Mouse (Mus musculus) embryo, embryonic 10.5 days (tissue): ENCODE results near the gene Il17c.

Source experiments
- DNase-seq: peaks from one replicate; pipeline ENCODE4 v3.0.0-alpha.2; 2015; ENCODE audit warnings: low spot score

Gene Il17c

DNA sequence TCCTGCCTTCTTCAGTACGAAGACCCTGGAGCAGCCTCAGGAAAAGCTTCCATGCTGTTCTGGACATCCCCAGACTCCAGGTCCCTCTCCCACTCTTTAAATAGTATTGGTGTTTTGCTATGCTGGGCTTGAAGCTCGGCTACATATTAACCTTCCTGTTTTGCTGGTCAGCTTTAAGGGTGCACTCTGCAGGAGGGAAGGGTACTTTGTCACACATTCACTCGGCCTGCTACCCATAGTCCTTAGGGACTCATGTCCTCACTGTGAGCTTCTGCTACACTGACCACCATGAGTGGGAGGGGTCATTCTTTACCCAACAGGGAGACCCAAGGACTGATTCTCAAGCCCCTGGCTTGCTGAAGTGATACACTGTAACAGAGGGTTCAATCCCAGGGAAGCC, 8.8 kb downstream of the Il17c start:
- DNase-seq: no peak

DNA sequence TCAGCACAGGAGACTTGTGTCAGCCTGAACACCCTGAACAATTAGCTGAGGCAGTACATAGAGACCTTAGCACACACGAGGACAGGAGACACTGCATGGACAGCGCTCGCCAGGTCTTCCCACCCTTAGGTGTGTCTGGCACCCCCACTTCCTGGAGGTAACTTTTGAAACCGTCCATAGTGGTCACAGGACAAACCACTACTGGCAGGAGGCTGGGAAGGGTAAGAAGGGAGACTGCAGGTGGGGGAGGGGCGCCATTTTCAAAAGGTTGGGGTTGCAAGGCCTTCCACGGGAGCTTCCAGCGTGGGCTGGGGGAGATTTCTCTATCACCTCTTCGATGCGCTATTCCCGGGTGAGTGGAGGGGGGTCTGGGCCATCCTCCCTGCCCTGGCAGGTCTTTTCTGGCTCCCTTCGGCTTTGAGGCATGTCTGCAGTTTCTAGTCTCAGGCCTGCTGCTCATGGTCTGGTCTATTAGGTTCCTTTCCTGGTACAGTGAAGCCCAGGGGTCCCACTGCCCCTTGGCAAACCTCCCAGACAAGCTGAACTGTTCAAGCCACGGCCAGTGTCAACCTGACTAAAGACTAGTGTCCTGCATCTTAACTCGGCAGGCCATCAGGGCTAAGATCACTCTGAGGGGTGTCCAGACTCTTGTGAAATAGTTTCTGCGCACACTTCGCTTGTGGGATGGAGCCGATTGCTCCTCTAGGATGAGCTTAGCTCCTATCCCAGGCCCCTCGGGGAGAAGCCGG, 10.0 kb downstream of the Il17c start:
- DNase-seq: peak; percentile 49

DNA sequence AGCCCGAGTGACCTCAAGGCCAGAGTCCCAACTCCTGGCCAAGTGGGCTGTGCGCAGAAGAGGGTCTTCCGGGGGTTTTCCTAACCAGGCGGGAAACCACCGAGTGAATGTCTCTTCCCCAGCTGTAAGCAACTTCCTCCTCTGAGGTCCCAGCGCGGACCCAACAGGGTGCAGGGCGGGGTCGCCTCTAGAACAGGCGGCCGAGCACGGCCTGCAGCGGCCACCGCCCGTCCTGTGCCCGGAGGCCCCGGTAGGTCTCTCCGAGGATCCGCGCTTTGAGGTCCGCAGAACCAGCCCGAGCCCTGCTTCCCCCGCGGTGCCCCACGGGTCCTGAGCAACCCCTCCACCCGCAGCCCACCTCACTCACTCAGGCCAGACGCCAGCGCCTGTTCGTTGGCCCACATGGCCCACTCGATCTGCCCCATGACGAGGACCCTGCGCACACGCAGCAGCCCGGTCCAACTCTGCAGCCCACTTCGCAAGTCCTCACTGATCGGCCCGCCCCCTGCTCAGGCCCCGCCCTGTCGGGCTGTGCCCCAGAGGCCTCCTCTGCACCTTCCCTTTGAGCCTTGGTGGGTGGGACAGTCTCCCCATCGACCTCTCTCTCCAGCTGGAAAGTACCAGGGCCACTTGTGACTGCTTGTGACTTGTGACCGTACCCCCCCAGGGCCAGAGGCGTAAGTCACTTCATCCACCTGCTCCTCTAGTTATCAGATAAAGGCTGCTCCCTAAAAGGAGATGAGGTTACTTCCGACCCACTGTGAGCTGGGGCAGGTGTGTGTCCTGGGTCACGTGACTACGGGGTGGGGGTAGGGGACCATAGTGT, 10.8 kb downstream of the Il17c start, which contains the start of gene Cyba:
Cyba (minus strand) TSS at position 488 of the 826 bp plus-strand sequence.
- DNase-seq: peak; percentile 72

GRCm38 (mm10) chr8:122433269-122433905, 11.6 kb downstream of the Il17c start:
- peak; percentile 17 for DNase-seq

DNA sequence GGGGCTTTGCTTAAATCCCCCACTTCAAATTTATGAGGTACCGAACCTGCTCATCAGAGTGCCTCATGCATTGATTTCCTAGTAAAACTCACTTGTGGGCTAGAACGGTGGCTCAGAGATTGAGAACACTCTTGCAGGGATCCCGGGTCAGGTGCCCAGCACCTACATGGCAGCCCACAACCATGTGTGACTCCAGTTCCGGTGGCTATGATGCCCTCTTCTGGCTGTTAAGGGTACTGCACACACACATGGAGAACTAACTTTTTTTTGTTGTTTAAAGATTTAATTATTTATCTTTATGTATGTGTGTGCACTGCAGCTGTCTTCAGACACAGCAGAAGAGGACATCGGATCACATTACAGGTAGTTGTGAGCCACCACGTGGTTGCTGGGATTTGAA, 13.6 kb downstream of the Il17c start:
- DNase-seq: no peak

- DNase-seq: no peak
These were observed 14.3 kb downstream of the Il17c start for GRCm38 (mm10) chr8:122436146-122436545.

DNA sequence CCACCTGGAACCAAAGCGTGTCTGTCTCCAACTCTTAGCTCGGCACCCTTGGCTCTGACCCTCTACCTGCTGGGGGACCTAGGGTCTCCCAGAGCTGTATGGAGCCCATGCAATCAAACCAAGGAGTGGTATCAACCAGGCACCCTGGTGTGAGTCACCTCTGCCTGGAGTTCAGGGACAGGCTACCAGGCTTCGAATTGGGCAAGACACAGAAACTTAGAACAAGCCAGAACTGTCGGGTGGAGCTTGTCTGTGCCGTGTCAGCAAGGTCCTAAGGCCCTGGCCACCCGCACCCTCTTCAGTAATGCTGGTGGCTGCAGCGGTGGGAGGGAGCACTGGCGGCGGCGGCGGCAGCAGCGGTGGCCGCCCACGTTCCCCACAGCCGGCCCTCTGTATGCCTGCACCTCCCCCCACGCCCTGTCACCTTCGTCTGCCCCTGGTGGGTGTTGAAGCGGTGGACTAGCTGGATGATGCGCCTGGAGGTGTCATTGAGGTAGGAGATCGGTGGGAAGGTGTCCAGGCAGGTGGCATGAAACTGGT, 14.8 kb downstream of the Il17c start:
- DNase-seq: no peak

GRCm38 (mm10) chr8:122437708-122438331, 16.0 kb downstream of the Il17c start:
- DNase-seq: no peak

DNA sequence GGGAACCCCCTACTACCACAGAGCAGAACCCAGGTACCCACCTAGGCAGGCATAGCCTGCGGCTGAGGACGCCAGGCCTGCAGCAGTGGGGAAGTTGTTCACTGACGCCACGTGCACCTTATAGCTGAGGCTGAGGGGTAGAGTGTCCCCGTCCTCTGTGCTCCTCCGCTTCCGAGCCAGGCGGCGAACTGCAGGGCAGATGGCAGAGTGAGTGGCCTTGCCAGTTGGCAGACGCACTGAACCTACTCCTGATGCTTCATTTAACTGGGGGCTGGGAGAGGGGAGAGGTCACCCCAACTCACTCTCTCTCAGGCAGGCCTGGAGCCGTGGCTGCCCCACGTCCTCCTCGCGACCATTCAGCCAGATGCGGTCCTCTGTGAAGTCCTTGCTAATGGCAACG, 17.5 kb downstream of the Il17c start:
- DNase-seq: no peak

DNA sequence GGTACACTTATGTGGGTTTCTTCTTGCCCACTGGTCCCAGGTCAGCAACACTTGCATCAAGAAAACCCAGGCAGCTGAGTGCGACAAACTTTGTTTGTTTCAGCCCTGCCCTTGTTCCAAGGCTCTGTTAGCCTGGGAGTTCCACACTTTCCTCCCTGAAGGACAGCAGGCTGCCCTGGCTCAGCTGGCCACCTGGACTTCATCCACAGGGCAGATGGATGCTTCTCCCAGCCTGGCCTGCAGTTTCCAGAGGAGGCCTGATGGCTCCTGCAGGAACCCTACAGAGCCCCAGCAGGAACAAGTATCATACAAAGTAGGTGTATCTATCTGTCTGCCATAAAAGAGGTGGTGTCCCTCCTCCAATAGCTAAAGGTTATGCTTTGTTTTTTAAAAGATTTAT, 19.5 kb downstream of the Il17c start:
- DNase-seq: no peak

DNA sequence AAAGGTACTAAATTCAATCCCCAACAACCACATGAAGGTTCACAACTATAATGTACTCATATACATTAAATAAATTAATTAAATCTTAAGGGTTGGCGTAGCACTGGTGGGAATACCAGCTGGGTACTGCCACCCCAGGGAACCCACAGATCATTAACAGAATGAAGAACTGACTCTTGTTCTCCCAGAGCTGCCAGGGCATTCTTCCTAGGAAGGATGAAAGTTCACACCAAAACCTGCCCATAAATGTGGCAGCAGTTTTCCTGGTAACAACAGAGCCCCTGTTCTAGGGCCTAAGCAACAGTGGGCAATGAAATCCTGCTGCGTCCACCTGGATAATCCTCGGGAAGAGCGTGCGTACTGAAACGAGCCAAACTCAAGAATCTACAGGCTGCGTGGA, 20.5 kb downstream of the Il17c start:
- DNase-seq: no peak

GRCm38 (mm10) chr8:122442781-122443180, 21.0 kb downstream of the Il17c start:
- peak; percentile 51 for DNase-seq

DNA sequence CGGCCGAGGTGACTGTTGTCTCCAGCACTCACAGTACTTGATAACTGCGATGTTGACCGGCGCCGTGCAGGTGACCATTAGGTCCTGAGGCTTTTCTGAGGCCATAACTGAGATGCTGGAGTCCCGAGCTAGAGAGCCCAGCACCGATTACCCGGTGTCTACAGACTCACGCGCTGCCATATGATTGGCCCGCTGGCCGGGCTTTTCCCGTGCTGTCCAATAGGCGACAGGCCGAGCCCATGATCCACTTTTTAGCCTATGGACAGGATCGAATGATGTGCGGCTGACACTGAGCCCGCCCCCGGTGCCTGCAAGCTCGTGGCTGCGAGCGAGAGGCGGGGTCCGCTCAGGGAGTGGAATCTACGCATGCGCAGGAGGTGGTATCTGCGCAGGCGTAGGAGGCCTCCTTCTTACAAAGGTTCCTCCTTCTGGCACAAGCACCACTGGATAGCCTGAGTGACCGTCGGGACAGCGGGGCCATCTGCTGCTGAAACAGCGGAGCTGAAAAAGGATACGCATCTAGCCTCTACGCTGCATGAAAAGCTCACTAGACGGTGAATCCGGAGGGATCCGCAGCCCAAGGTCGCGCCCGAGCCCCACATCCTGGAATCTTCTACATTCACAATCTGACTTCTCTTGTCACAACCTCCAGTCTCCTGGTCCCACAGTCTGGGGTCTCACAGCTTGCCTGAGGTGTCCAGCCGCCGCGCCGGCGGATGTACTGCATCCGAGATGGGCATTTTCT, 21.6 kb downstream of the Il17c start, which contains the start of gene Mvd:
Mvd (minus strand) TSS at position 161 of the 745 bp plus-strand sequence.
- peak; percentile 99 for DNase-seq

GRCm38 (mm10) chr8:122444058-122444748, 22.4 kb downstream of the Il17c start:
- peak; percentile 54 for DNase-seq

DNA sequence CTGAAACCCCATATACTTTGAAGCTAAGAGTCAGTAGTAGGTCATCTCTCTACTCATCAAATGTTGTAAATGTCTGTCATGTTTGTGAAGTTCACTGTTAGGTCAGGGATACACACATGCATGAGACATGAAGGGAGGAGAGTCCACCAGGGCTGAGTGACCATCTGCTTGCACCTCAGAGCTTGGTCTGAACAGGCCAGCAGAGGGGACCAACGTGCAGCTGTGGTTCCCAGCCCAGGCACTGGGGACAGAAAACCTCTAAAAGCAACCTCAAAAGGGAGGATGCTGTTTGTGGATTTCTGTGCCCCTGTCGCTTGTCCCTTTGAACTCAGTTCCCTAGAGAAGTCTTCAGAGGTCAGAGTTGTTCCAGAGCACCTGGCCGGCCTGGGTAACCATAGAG, 23.4 kb downstream of the Il17c start:
- DNase-seq: no peak

GRCm38 (mm10) chr8:122451161-122451703, 29.4 kb downstream of the Il17c start:
- DNase-seq: no peak

DNA sequence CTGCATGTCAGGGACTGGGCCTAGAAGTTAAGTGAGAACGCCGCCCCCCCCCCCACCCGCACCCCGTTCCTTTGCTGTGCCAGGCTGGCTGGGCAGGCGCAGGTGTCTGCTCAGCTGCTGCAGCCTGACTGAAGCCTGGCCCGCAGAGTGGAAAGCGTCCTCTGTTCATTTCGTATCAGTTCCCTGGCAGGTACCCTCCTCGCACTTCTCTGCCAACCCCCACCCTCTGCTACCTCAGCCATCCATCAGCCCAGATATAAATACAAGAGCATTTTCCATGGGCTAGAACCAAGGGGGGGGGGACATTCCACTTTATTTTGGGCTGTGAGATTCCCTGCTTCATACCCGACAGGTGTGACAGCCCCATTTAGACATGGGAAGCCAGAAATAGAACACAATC, 30.3 kb downstream of the Il17c start:
- no peak for DNase-seq

- no peak for DNase-seq
These were observed 32.6 kb downstream of the Il17c start for GRCm38 (mm10) chr8:122454409-122454808.

DNA sequence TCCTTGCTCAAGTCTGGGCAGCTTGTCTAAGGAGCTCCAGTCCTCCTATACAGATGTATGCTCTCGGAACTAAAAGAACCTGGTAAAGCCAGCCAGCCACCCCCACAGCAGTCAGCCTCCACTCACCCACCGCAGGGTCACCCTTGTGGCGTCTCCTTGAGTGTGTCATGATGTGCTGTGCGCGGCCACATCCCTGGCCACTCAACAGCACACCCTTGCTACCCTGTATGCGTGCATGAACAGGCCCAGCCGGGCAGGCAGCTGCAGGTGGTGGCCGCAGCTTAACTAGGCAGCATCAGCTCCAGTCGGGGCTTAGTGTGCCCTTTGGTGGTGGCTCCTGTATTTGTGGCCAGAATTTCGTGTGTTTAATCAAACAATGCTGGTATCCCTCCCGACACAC, 35.4 kb downstream of the Il17c start:
- DNase-seq: no peak

DNA sequence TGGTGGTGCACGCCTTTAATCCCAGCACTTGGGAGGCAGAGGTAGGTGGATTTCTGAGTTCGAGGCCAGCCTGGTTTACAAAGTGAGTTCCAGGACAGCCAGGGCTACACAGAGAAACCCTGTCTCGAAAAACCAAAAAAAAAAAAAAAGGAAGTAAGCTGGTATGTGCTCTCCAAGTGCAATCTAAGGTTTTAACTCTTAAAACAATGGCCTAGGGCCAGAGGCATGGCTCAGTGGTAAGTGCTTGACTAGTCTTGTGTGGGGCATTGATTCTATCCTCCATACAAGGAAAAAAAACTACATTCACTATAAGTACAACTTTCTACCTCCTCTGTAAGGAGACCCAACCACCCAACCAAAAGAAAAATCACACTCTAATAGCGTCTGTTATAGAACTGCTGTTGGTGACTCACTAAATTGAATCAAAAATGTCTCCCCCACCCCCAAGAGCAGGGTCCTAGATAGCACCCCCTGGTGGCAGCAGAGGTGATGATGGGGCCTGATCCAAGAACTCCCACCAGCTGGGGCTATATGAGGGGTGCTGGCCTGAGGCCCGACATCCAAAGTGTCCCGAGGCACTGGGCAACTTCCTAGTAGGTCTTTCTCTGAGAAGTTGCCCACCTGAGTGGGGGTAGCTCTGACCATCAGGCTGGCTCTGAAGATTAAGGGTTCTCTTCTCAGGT, 37.5 kb downstream of the Il17c start:
- DNase-seq: no peak
